Mouse (Mus musculus) C2C12 (cell line): ENCODE data around the gene Mapkap1.

Source experiments
- CTCF ChIP-seq: IDR thresholded peaks from one replicate; pipeline ENCODE4 v1.5.1; 2011; ENCODE audit not compliant: control insufficient read depth, insufficient read depth, insufficient read length
- FOSL1 ChIP-seq: IDR thresholded peaks from one replicate; pipeline ENCODE4 v1.8.0; 2011; ENCODE audit warnings: mild to moderate bottlenecking, low read length; ENCODE audit not compliant: poor library complexity, insufficient read depth, severe bottlenecking
- MYOD1 ChIP-seq: IDR thresholded peaks from one replicate; pipeline ENCODE4 v1.6.1; 2011; ENCODE audit warnings: low read depth; ENCODE audit not compliant: control insufficient read depth, insufficient read length

- TF ChIP-seq CTCF = no peak
- no peak for TF ChIP-seq MYOD1
- TF ChIP-seq FOSL1 = no peak
Observed at GRCm38 (mm10) chr2:34591721-34592360, 185.3 kb downstream of the Mapkap1 start.
